Mouse (Mus musculus) T-helper 1 cell (primary cell): Measurements from ENCODE around the gene Dab2ip.

Experiments
- in situ Hi-C: fragments of 300-600 bp; cut with MboI, MseI; formaldehyde crosslinking; loops from one replicate; pipeline ENCODE4 v1.15.1; 2025; ENCODE audit warnings: high pct_unique_total_duplicates

Dab2ip gene

GRCm38 (mm10) chr2:35622261-35623103 lies 64.4 kb downstream of the Dab2ip start:
- in situ Hi-C loops: no loop called here

- in situ Hi-C loops: no loop called here
Observed at GRCm38 (mm10) chr2:35623104-35623377, 65.0 kb downstream of the Dab2ip start.

- in situ Hi-C loops: no loop called here
Observed at GRCm38 (mm10) chr2:35623431-35624148, 65.5 kb downstream of the Dab2ip start.

- in situ Hi-C loops: no loop called here
Observed at GRCm38 (mm10) chr2:35624380-35625006, 66.4 kb downstream of the Dab2ip start.

GRCm38 (mm10) chr2:35625007-35625380 lies 66.9 kb downstream of the Dab2ip start:
- in situ Hi-C loops: no loop called here

- in situ Hi-C loops: no loop called here
Observed at GRCm38 (mm10) chr2:35625526-35625925, 67.5 kb downstream of the Dab2ip start.

- in situ Hi-C loops: no loop called here
Observed at GRCm38 (mm10) chr2:35626181-35626727, 68.2 kb downstream of the Dab2ip start.

- in situ Hi-C loops: no loop called here
Observed at GRCm38 (mm10) chr2:35627298-35627898, 69.3 kb downstream of the Dab2ip start.

GRCm38 (mm10) chr2:35628052-35628451 lies 70.0 kb downstream of the Dab2ip start:
- in situ Hi-C loops: no loop called here

- in situ Hi-C loops: no loop called here
Observed at GRCm38 (mm10) chr2:35628656-35629055, 70.6 kb downstream of the Dab2ip start.

GRCm38 (mm10) chr2:35629126-35629525 lies 71.1 kb downstream of the Dab2ip start:
- in situ Hi-C loops: no loop called here

GRCm38 (mm10) chr2:35633392-35633791 lies 75.3 kb downstream of the Dab2ip start:
- in situ Hi-C loops: no loop called here

- in situ Hi-C loops: no loop called here
Observed at GRCm38 (mm10) chr2:35634963-35635362, 76.9 kb downstream of the Dab2ip start.

GRCm38 (mm10) chr2:35635541-35635940 lies 77.5 kb downstream of the Dab2ip start:
- in situ Hi-C loops: no loop called here

GRCm38 (mm10) chr2:35637880-35638535 lies 79.9 kb downstream of the Dab2ip start:
- in situ Hi-C loops: no loop called here

GRCm38 (mm10) chr2:35639799-35640198 lies 81.7 kb downstream of the Dab2ip start:
- in situ Hi-C loops: loop anchor here (5.0 kb wide), 1 partner anchor 327 kb away; no protein-coding TSS in a partner anchor

GRCm38 (mm10) chr2:35640576-35640975 lies 82.5 kb downstream of the Dab2ip start:
- in situ Hi-C loops: loop anchor here (5.0 kb wide), 1 partner anchor 328 kb away; no protein-coding TSS in a partner anchor

GRCm38 (mm10) chr2:35642224-35642623 lies 84.2 kb downstream of the Dab2ip start:
- in situ Hi-C loops: loop anchor here (5.0 kb wide), 1 partner anchor 330 kb away; no protein-coding TSS in a partner anchor

- in situ Hi-C loops: no loop called here
Observed at GRCm38 (mm10) chr2:35646553-35646952, 88.5 kb downstream of the Dab2ip start.

GRCm38 (mm10) chr2:35649708-35650107 lies 91.6 kb downstream of the Dab2ip start:
- in situ Hi-C loops: loop anchor here (5.0 kb wide), 1 partner anchor 258 kb away; no protein-coding TSS in a partner anchor

GRCm38 (mm10) chr2:35651297-35651731 lies 93.2 kb downstream of the Dab2ip start:
- in situ Hi-C loops: loop anchor here (5.0 kb wide), 1 partner anchor 256 kb away; no protein-coding TSS in a partner anchor
